Mouse (Mus musculus): ENCODE measurements around the gene Aldh4a1. TPM values are rescaled to one million over a fixed set of nuclear protein-coding genes. Genes with fewer than 3 reads are reported as not detected.
A peak's percentile ranks its signal among the peaks of the same experiment; 100 is the strongest.

The Aldh4a1 gene
- polyA plus RNA-seq (2016; fragmentation: Nextera tagmentation; extraction: Ambion mirVana), result 24.3 and 25.3 TPM in 2 replicates

DNA sequence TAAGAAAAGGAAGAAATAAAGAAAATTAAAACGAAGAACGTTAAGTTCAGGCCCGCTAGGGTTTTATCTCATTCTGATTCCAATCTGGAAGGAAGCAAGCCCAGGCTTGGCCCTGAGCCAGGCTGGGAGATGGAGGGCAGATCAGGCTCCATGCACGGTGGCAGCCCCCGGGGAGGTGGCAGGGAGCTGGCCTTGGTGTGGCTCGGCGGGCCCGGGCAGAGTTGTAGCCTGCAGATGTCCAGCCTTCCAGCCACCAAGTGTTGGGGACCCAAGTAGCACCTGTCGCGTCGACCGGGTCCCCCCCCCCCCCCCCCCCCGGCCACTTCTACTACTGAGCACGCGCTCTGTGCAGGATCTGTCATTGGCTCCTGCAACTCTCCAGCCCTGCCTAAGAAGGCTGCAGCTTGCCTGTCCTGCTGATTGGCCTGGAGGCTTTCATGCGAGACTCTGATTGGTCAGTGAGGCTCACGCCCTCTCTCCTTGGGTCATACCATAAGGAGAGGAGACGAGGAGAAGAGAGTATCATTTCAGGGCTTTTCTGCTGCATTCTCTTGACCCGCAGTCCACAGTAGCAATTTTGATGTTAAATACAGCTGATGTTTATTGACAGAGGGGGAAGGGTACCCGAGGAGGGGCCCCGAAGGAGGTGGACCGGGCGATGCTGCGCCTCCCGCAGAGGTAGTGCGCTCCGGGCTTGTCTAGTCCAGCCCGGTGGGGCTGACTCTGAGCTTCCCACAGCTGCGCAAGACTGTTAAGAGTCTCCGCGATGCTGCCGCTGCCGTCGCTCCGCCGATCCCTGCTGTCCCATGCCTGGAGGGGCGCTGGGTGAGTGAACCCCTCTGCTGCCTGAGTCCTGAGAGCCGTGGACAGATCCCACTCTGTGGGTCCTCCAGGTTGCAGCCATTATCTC, at the start of gene Aldh4a1:
Aldh4a1 (plus strand) TSS at position 494 of the 910 bp plus-strand sequence.
- H3K4me2 ChIP-seq, result peak within 1 kb of the TSS; percentile 87
- WGBS, result under 1% methylated on average over 33 of the region's 38 CpGs
- peak within 1 kb of the TSS; percentile 70 for H3K4me3 ChIP-seq (replicated peaks)
- H3K27ac ChIP-seq, result peak within 1 kb of the TSS; percentile 73
- H3K27me3 ChIP-seq, result no peaks in the 10 kb centered on the region
- peak within 1 kb of the TSS; percentile 67 for H3K9ac ChIP-seq (replicated peaks)
- no peaks in the 10 kb centered on the region for H3K9me3 ChIP-seq
- 0 out of 2 replicates have a peak, but pooled peaks cover 3% of the 10 kb centered on the region for H3K36me3 ChIP-seq
- peaks cover 17% of the 10 kb centered on the region for H3K4me1 ChIP-seq (replicated peaks)
- peak; percentile 100 for ATAC-seq (ENCODE audit: insufficient number of reproducible peaks, insufficient read depth, low FRiP score, low TSS enrichment, low read depth)

DNA sequence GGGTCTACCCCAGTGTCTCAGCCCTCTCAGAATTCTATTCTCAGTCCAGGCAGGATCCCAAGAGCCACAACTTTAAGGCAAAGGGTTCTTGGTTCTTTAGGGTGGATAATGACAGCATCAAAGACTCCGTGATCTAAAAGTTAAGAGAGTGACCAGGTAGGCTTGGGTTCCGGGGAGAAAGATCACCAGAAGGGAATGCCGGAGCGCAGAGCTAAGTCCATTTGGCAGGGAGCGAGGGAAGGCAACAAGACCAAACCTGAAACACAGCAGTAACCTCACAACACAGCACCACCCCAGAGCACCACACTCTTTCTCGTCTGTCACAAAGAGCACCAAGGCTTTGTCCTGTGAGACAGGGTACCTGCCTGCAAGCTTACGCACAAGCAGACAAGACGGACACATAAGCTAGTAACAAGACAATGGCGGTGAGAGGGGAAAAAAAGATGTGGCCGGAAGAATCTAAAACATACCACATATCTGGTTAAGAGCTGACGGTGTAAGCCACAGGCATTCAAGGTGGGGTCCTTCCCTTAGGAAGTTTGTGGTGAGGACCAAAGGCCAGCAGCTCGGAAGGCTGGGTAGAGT, 49.6 kb upstream of the Aldh4a1 start:
- Histone ChIP-seq H3K27ac (no peak overlapping the region), H3K4me2 (no peak overlapping the region), H3K36me3 (no peaks in the 10 kb centered on the region), H3K4me3 (replicated peaks) (no peak overlapping the region), H3K9ac (replicated peaks) (no peak overlapping the region), H3K9me3 (no peaks in the 10 kb centered on the region), H3K4me1 (replicated peaks) (peaks cover 29% of the 10 kb centered on the region), H3K27me3 (no peaks in the 10 kb centered on the region; the same call in 1 of the 2 replicates)
- no peak for ATAC-seq (ENCODE audit: insufficient number of reproducible peaks, insufficient read depth, low FRiP score, low TSS enrichment, low read depth)
- 84% methylated on average over 12 of the region's 12 CpGs for WGBS

DNA sequence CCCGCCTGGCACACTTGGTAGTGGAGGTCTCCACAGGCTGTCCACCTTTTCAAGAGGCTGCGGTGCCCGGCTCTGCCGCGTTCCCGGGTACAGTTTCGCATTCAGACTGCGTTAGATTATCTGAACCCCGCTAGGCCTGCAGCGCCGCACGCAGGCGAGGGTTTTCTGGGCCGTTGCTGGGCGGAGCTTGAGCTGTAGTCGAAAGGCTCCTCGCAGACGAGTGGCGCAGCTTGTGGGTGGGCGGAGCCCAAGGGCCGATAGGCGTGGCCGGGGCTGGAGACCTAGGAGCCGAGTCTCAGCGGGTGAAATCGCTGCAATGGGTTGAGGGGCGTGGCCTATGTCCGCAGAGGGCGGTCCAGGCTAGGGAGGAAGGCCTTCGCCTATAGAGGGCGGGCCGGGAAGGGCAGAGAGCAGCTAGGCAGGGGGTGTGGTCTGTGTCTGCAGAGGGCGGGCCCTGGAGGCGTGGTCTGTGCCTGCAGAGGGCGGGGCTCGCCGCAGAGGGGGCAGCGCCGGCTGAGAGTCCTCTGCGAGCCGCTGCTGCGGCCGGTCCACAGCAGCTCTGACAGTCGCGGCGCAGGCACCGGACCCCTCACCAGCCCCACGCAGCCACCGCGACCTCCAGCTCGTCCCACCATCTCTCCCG, 48.4 kb upstream of the Aldh4a1 start:
- H3K27me3 ChIP-seq, result no peaks in the 10 kb centered on the region; the same call in 1 of the 2 replicates
- H3K4me3 ChIP-seq (replicated peaks), result peak overlapping the region; percentile 83
- peak overlapping the region; percentile 83 for H3K9ac ChIP-seq (replicated peaks)
- peaks cover 39% of the 10 kb centered on the region for H3K4me1 ChIP-seq (replicated peaks)
- under 1% methylated on average over 51 of the region's 52 CpGs for WGBS
- peak overlapping the region; percentile 88 for H3K27ac ChIP-seq
- H3K36me3 ChIP-seq, result no peaks in the 10 kb centered on the region
- no peaks in the 10 kb centered on the region for H3K9me3 ChIP-seq
- ATAC-seq (ENCODE audit: insufficient number of reproducible peaks, insufficient read depth, low FRiP score, low TSS enrichment, low read depth), result peak; percentile 95
- H3K4me2 ChIP-seq, result peak overlapping the region; percentile 97

DNA sequence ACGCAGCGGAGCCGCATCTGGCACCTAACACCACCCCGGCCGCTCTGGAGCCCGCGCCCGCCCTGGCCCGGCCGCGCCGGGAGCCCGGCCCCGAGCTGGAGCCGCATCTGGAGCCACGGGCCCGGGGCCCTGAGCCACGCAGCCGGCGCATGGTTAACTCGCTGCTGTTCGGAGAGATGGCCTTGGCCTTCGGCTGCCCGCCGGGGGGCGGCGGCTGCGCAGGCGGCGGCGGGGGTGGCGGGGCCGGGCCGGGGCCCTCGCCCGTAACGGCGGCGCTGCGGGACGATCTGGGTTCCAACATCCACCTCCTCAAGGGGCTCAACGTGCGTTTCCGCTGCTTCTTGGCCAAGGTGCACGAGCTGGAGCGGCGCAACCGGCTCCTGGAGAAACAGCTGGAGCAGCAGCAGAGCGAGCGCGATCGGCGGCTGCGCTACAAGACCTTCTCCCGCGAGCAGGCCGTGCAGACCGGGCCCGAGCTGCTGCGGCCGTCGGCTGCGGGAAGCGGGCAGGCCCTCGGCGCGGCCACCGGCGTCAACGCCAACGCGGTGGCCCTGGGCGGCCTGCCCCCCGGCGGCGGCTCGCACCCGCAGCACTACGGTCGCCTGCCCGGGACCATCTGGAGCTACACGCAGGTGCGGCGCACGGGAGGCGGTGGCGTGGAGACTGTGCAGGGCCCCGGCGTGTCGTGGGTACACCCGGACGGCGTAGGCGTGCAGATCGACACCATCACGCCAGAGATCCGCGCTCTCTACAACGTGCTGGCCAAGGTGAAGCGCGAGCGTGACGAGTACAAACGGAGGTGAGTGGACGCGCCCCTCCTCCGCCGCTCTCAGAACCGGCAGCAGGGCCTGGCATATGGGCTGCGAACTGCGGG, 47.6 kb upstream of the Aldh4a1 start:
- Histone ChIP-seq H3K27ac (peak overlapping the region; percentile 88), H3K27me3 (no peaks in the 10 kb centered on the region; the same call in 1 of the 2 replicates), H3K36me3 (no peaks in the 10 kb centered on the region), H3K9ac (replicated peaks) (peak overlapping the region; percentile 83), H3K4me1 (replicated peaks) (peaks cover 46% of the 10 kb centered on the region), H3K4me3 (replicated peaks) (peak overlapping the region; percentile 83), H3K9me3 (no peaks in the 10 kb centered on the region), H3K4me2 (peak overlapping the region; percentile 97)
- WGBS, result under 1% methylated on average over 111 of the region's 111 CpGs
- ATAC-seq (ENCODE audit: insufficient number of reproducible peaks, insufficient read depth, low FRiP score, low TSS enrichment, low read depth), result peak; percentile 50

DNA sequence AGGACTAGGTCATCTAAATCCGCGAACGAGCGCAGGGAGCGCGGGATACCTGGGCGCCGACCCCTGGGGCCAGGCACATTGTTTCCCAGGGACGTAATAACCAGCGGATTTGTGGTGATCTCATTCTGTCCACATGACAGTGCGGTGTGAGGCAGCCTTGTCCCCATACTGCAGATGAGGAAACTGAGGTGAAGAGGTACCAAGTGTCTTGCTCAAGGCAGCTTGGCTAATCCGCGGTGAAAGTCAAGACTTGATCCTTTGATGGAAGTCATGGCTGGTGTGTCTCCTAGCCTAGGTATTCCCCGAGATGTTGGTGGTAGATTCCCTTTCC, 47.0 kb upstream of the Aldh4a1 start:
- ATAC-seq (ENCODE audit: insufficient number of reproducible peaks, insufficient read depth, low FRiP score, low TSS enrichment, low read depth), result no peak
- H3K27me3 ChIP-seq, result no peaks in the 10 kb centered on the region; the same call in 1 of the 2 replicates
- peak overlapping the region; percentile 83 for H3K9ac ChIP-seq (replicated peaks)
- H3K4me2 ChIP-seq, result peak overlapping the region; percentile 97
- peaks cover 52% of the 10 kb centered on the region for H3K4me1 ChIP-seq (replicated peaks)
- peak overlapping the region; percentile 83 for H3K4me3 ChIP-seq (replicated peaks)
- no peaks in the 10 kb centered on the region for H3K36me3 ChIP-seq
- WGBS, result 9% methylated on average over 14 of the region's 14 CpGs
- H3K27ac ChIP-seq, result peak overlapping the region; percentile 88
- H3K9me3 ChIP-seq, result no peaks in the 10 kb centered on the region

DNA sequence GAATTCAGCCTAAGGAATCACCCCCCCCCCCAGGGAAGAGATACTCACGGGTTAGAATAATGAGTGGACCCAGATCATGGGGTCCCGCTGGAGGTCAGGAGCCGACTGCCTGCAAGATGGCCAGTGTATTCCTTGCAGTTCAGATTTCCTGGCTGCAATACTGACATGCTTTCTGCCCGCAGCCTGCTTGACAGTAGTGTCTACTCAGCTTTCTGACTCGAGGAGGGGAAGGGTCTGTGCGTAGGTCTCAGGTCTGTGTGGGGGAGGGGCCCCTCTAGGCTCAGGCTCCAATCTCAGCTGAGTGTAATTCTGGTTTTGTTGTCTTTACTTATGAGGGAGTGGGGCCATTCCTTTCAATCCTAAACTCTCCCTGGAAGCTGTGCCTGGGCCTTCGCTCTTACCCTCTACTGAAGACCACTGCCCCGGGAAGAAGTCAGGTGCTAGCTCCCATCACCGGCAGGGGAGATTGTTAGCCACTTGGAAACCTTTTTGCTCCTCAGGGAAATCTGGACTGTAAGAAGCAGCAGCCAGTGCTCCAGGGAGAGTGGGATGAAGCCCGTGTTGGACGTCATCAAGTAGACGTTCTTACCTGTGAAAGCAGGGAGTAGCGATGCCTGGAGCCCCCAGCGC, 46.3 kb upstream of the Aldh4a1 start:
- Histone ChIP-seq H3K4me3 (replicated peaks) (peak overlapping the region; percentile 83), H3K4me2 (peak overlapping the region; percentile 97), H3K4me1 (replicated peaks) (peaks cover 59% of the 10 kb centered on the region), H3K9ac (replicated peaks) (peak overlapping the region; percentile 5; the same call in 1 of the 2 replicates), H3K27me3 (no peaks in the 10 kb centered on the region; the same call in 1 of the 2 replicates), H3K36me3 (no peaks in the 10 kb centered on the region), H3K9me3 (no peaks in the 10 kb centered on the region), H3K27ac (no peak overlapping the region)
- ATAC-seq (ENCODE audit: insufficient number of reproducible peaks, insufficient read depth, low FRiP score, low TSS enrichment, low read depth), result no peak
- WGBS, result 40% methylated on average over 14 of the region's 14 CpGs

DNA sequence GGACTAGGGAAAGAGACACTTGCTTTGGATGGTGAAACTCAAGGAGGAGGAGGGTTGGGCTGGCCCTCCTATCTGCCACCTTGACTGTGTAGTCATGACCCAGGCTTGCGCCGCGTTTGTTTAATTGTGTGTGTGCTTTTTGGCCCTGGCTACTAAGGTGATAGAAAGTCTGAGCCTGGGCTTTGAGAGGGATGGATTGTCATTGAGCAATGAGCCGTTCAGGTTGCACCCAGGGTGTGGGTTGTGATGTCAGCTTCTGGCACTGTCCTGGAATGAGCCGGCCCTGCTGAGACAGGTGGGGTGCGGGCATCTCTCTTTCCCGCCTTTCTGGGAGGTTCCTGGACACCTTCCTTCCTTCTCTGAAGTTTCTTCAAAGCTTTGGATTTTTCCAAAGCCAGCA, 45.7 kb upstream of the Aldh4a1 start:
- Histone ChIP-seq H3K36me3 (no peaks in the 10 kb centered on the region), H3K4me2 (peak overlapping the region; percentile 97), H3K4me1 (replicated peaks) (peaks cover 66% of the 10 kb centered on the region), H3K9me3 (no peaks in the 10 kb centered on the region), H3K9ac (replicated peaks) (peak overlapping the region; percentile 5; the same call in 1 of the 2 replicates), H3K27ac (no peak overlapping the region), H3K4me3 (replicated peaks) (peak overlapping the region; percentile 83), H3K27me3 (no peaks in the 10 kb centered on the region; the same call in 1 of the 2 replicates)
- no peak for ATAC-seq (ENCODE audit: insufficient number of reproducible peaks, insufficient read depth, low FRiP score, low TSS enrichment, low read depth)
- 81% methylated on average over 7 of the region's 7 CpGs for WGBS

DNA sequence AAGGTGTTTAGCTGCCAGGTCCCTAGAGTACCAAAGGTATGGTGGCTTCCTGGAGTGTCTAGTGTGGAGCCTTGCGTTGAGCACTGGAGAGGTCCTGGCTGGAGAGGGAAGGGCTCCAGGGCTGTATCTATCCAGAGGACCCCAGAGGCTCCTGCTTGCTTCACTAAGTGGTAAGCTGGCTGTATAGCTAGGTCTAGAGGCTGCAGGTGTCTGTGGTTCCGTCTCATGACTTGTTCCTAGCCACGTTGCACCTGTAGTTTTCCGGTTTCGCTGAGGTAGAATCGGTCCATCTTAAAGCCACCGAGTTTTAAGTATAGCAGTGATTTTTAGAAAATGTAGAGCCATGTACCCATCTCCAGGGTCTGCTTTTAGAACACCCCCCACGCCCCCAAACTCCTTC, 44.3 kb upstream of the Aldh4a1 start:
- 87% methylated on average over 8 of the region's 8 CpGs for WGBS
- Histone ChIP-seq H3K36me3 (no peaks in the 10 kb centered on the region), H3K4me3 (replicated peaks) (no peak overlapping the region), H3K4me1 (replicated peaks) (peaks cover 79% of the 10 kb centered on the region), H3K9me3 (no peaks in the 10 kb centered on the region), H3K27ac (0 out of 2 replicates have a peak overlapping the region, but pooled peaks have one; percentile 4), H3K27me3 (no peaks in the 10 kb centered on the region), H3K4me2 (no peak overlapping the region), H3K9ac (replicated peaks) (no peak overlapping the region)
- ATAC-seq (ENCODE audit: insufficient number of reproducible peaks, insufficient read depth, low FRiP score, low TSS enrichment, low read depth), result no peak

DNA sequence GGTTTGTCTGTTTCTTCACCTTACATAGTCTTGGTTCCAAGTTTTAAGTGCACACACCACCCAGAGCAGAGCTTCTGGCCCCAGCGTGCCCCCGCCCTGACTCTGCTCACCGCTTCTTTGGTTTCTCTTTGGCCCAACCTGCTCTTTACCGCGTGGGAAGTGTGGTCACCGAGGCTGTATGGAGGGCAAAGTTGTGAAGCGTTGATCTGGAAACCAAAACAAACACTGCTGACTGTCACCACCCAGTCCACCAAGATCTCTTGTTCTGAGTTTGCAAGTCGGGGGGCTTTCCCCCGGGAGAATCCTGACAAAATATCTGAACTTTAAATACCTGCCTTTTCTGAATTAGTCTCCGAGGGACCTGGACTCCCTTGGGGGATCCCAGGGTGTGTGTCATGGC, 43.7 kb upstream of the Aldh4a1 start:
- H3K4me3 ChIP-seq (replicated peaks), result no peak overlapping the region
- H3K4me2 ChIP-seq, result no peak overlapping the region
- H3K27ac ChIP-seq, result 0 out of 2 replicates have a peak overlapping the region, but pooled peaks have one; percentile 4
- 64% methylated on average over 10 of the region's 10 CpGs for WGBS
- H3K4me1 ChIP-seq (replicated peaks), result peaks cover 73% of the 10 kb centered on the region
- no peaks in the 10 kb centered on the region for H3K9me3 ChIP-seq
- H3K27me3 ChIP-seq, result no peaks in the 10 kb centered on the region
- no peak overlapping the region for H3K9ac ChIP-seq (replicated peaks)
- no peak for ATAC-seq (ENCODE audit: insufficient number of reproducible peaks, insufficient read depth, low FRiP score, low TSS enrichment, low read depth)
- no peaks in the 10 kb centered on the region for H3K36me3 ChIP-seq

DNA sequence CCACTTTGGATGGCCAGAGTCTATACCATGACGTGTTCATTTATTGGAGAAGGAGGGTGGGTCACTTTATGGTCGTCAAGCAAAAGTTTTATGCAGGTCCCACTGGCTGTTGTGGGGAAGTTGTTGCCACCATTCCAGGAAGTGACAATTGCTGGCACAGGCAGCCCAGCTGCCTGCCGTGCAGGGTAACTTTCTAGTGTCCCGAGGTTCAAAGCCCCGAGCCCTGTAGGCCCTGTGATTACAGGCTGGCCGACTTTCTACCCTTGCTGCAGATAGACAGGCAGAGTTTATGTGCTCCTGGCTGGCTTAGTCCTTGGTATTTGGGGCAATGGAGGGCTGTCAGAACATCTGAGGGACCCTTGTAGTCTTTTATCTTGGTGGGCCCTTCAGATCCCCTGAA, 43.2 kb upstream of the Aldh4a1 start:
- H3K4me1 ChIP-seq (replicated peaks), result peaks cover 73% of the 10 kb centered on the region
- ATAC-seq (ENCODE audit: insufficient number of reproducible peaks, insufficient read depth, low FRiP score, low TSS enrichment, low read depth), result no peak
- H3K27ac ChIP-seq, result 0 out of 2 replicates have a peak overlapping the region, but pooled peaks have one; percentile 23
- no peak overlapping the region for H3K4me3 ChIP-seq (replicated peaks)
- H3K27me3 ChIP-seq, result no peaks in the 10 kb centered on the region
- H3K36me3 ChIP-seq, result no peaks in the 10 kb centered on the region
- 36% methylated on average over 6 of the region's 6 CpGs for WGBS
- H3K4me2 ChIP-seq, result no peak overlapping the region
- no peaks in the 10 kb centered on the region for H3K9me3 ChIP-seq
- H3K9ac ChIP-seq (replicated peaks), result peak overlapping the region; percentile 18; the same call in 1 of the 2 replicates

Data from limb, embryonic 12.5 days (tissue).